Mouse (Mus musculus) midbrain, embryonic 11.5 days (tissue): Measurements from ENCODE around the gene Efnb3. TPM values are rescaled to one million over a fixed set of nuclear protein-coding genes. Genes with fewer than 3 reads are reported as not detected.
A peak's percentile ranks its signal among the peaks of the same experiment; 100 is the strongest.

Experiments used
- ATAC-seq: fragments of 200-750 bp; cut with Nextera tagmentation; 2 replicates; pipeline ENCODE4 v1.8.0; 2017; ENCODE audit warnings: moderate TSS enrichment, moderate library complexity; ENCODE audit not compliant: low FRiP score
- DNase-seq: peaks from one replicate; pipeline ENCODE4 v3.0.0; 2015; ENCODE audit warnings: low spot score; ENCODE audit errors: missing footprints
- H3K27ac ChIP-seq: fragments of 300-500 bp; sonication (generic); 2 replicates; pipeline ENCODE4 v1.5.1; 2014; ENCODE audit warnings: low read depth, low read length
- H3K27me3 ChIP-seq: fragments of 300-500 bp; sonication (generic); 2 replicates; pipeline ENCODE4 v1.6.1; 2014; ENCODE audit warnings: mild to moderate bottlenecking, low read length, moderate library complexity, mixed read lengths; ENCODE audit not compliant: control insufficient read depth, insufficient read depth
- H3K36me3 ChIP-seq: fragments of 300-500 bp; sonication (generic); 2 replicates; pipeline ENCODE4 v1.6.1; 2014; ENCODE audit warnings: mild to moderate bottlenecking, low read length, moderate library complexity, mixed read lengths; ENCODE audit not compliant: control insufficient read depth, insufficient read depth
- H3K4me1 ChIP-seq: fragments of 300-500 bp; sonication (generic); 2 replicates; pipeline ENCODE4 v1.6.1; 2014; ENCODE audit warnings: low read length; ENCODE audit not compliant: control insufficient read depth, insufficient read depth
- H3K4me2 ChIP-seq: fragments of 300-500 bp; sonication (generic); 2 replicates; pipeline ENCODE4 v1.6.1; 2014; ENCODE audit warnings: mild to moderate bottlenecking, moderate library complexity
- H3K4me3 ChIP-seq: fragments of 300-500 bp; sonication (generic); 2 replicates; pipeline ENCODE4 v1.5.1; 2014; ENCODE audit warnings: low read depth, low read length
- H3K9ac ChIP-seq: fragments of 300-500 bp; sonication (generic); 2 replicates; pipeline ENCODE4 v1.6.1; 2014; ENCODE audit warnings: low read length
- H3K9me3 ChIP-seq: fragments of 300-500 bp; sonication (generic); 2 replicates; pipeline ENCODE4 v1.6.1; 2016; ENCODE audit warnings: low read length; ENCODE audit not compliant: control insufficient read depth
- WGBS: fragments of 180-500 bp; shearing (Covaris S2); extraction: QIAGEN DNeasy Blood & Tissue Kit; methylation state at CpG from one replicate; pipeline ENCODE4 v1.1.7; 2014; 5-methylcytosine and 5-hydroxymethylcytosine counted together
- polyA plus RNA-seq: library from polyadenylated mRNA; unstranded; fragments of >200 nt; fragmentation: Nextera tagmentation; extraction: Ambion mirVana; gene quantifications from 2 replicates; pipeline ENCODE4 v1.2.1, GENCODE M21; 2014

The Efnb3 gene
- polyA plus RNA-seq, 1 experiment from 2014 or later, result 12.3 TPM

GRCm38 (mm10) chr11:69559183-69559582, 822 bp downstream of the Efnb3 start:
- H3K4me2 ChIP-seq, result peak overlapping the region; percentile 100
- no peak overlapping the region for H3K27ac ChIP-seq
- H3K9ac ChIP-seq, result peak overlapping the region; percentile 94
- ATAC-seq (no peak), DNase-seq (no peak)
- H3K27me3 ChIP-seq, result 0 out of 2 replicates have a peak, but pooled peaks cover 2% of the 10 kb centered on the region
- H3K36me3 ChIP-seq, result peaks cover 5% of the 10 kb centered on the region
- whole genome bisulfite sequencing, result 10% methylated on average over 5 of the region's 5 CpGs
- no peaks in the 10 kb centered on the region for H3K9me3 ChIP-seq
- peak overlapping the region; percentile 69 for H3K4me3 ChIP-seq
- H3K4me1 ChIP-seq, result peaks cover 62% of the 10 kb centered on the region

- Histone ChIP-seq H3K9ac (peak overlapping the region; percentile 94), H3K27ac (no peak overlapping the region)
Observed at GRCm38 (mm10) chr11:69558756-69559155, 1.2 kb downstream of the Efnb3 start.

GRCm38 (mm10) chr11:69557381-69557958, 2.5 kb downstream of the Efnb3 start:
- Histone ChIP-seq H3K4me2 (peak overlapping the region; percentile 100), H3K9ac (peak overlapping the region; percentile 45), H3K4me3 (peak overlapping the region; percentile 9), H3K4me1 (peaks cover 79% of the 10 kb centered on the region), H3K36me3 (no peaks in the 10 kb centered on the region; the same call in 1 of the 2 replicates), H3K9me3 (no peaks in the 10 kb centered on the region), H3K27ac (no peak overlapping the region), H3K27me3 (no peaks in the 10 kb centered on the region)
- 13% methylated on average over 14 of the region's 14 CpGs for WGBS
- ATAC-seq (no peak), DNase-seq (peak; percentile 95)

More at GRCm38 (mm10) chr11:69558756-69559155, 1.2 kb downstream of the Efnb3 start:
- Histone ChIP-seq H3K4me2 (peak overlapping the region; percentile 100), H3K36me3 (peaks cover 5% of the 10 kb centered on the region), H3K4me3 (peak overlapping the region; percentile 69), H3K27me3 (0 out of 2 replicates have a peak, but pooled peaks cover 2% of the 10 kb centered on the region), H3K4me1 (peaks cover 66% of the 10 kb centered on the region), H3K9me3 (no peaks in the 10 kb centered on the region)
- ATAC-seq (no peak), DNase-seq (no peak)
- WGBS, result 16% methylated on average over 6 of the region's 6 CpGs

- H3K4me1 ChIP-seq, result peaks cover 63% of the 10 kb centered on the region
- H3K4me2 ChIP-seq, result no peak overlapping the region
- no peak overlapping the region for H3K27ac ChIP-seq
- H3K9me3 ChIP-seq, result no peaks in the 10 kb centered on the region
- WGBS, result 81% methylated on average over 5 of the region's 5 CpGs
- no peak for DNase-seq
- H3K36me3 ChIP-seq, result no peaks in the 10 kb centered on the region
- no peak overlapping the region for H3K4me3 ChIP-seq
- ATAC-seq, result no peak
- H3K27me3 ChIP-seq, result no peaks in the 10 kb centered on the region
- H3K9ac ChIP-seq, result no peak overlapping the region
Observed at GRCm38 (mm10) chr11:69554539-69555140, 5.4 kb downstream of the Efnb3 start.

GRCm38 (mm10) chr11:69553341-69553721, 6.7 kb downstream of the Efnb3 start:
- Histone ChIP-seq H3K4me2 (peak overlapping the region; percentile 38), H3K36me3 (no peaks in the 10 kb centered on the region), H3K9me3 (no peaks in the 10 kb centered on the region), H3K27me3 (no peaks in the 10 kb centered on the region), H3K4me3 (no peak overlapping the region), H3K27ac (peak overlapping the region; percentile 90), H3K4me1 (peaks cover 62% of the 10 kb centered on the region), H3K9ac (peak overlapping the region; percentile 58)
- no peak; the same call in 1 of the 2 replicates for ATAC-seq
- 0% methylated on average over 2 of the region's 2 CpGs for WGBS
- no peak for DNase-seq

- Histone ChIP-seq H3K9me3 (no peaks in the 10 kb centered on the region), H3K27me3 (no peaks in the 10 kb centered on the region), H3K4me1 (peaks cover 62% of the 10 kb centered on the region), H3K4me3 (no peak overlapping the region), H3K36me3 (no peaks in the 10 kb centered on the region), H3K9ac (peak overlapping the region; percentile 58), H3K27ac (peak overlapping the region; percentile 90), H3K4me2 (peak overlapping the region; percentile 38)
- DNase-seq (peak; percentile 99), ATAC-seq (peak; percentile 90)
- 13% methylated on average over 14 of the region's 14 CpGs for WGBS
Observed at GRCm38 (mm10) chr11:69552622-69553340, 7.2 kb downstream of the Efnb3 start.

- Histone ChIP-seq H3K27ac (no peak overlapping the region), H3K27me3 (no peaks in the 10 kb centered on the region), H3K4me2 (no peak overlapping the region), H3K9me3 (no peaks in the 10 kb centered on the region), H3K36me3 (no peaks in the 10 kb centered on the region), H3K4me3 (no peak overlapping the region), H3K4me1 (peaks cover 62% of the 10 kb centered on the region), H3K9ac (no peak overlapping the region)
- ATAC-seq, result no peak
- WGBS, result 62% methylated on average over 4 of the region's 4 CpGs
- DNase-seq, result no peak
Observed at GRCm38 (mm10) chr11:69551310-69551709, 8.7 kb downstream of the Efnb3 start.

- DNase-seq (no peak), ATAC-seq (no peak)
- Histone ChIP-seq H3K9ac (0 out of 2 replicates have a peak within 1 kb of the TSS, but pooled peaks have one; percentile 24), H3K4me3 (no peak within 1 kb of the TSS), H3K4me1 (peaks cover 62% of the 10 kb centered on the region), H3K36me3 (no peaks in the 10 kb centered on the region), H3K27ac (peak within 1 kb of the TSS; percentile 25; the same call in 1 of the 2 replicates), H3K9me3 (no peaks in the 10 kb centered on the region), H3K4me2 (peak within 1 kb of the TSS; percentile 9; the same call in 1 of the 2 replicates), H3K27me3 (no peaks in the 10 kb centered on the region)
- 43% methylated on average over 12 of the region's 12 CpGs for WGBS
Observed at GRCm38 (mm10) chr11:69549060-69549656, 10.8 kb downstream of the Efnb3 start, which contains the start of gene Dnah2. Dnah2 (minus strand) TSS chr11:69549110.
